Mouse (Mus musculus): Measurements from ENCODE around the gene Ptprc.

Ptprc gene

DNA sequence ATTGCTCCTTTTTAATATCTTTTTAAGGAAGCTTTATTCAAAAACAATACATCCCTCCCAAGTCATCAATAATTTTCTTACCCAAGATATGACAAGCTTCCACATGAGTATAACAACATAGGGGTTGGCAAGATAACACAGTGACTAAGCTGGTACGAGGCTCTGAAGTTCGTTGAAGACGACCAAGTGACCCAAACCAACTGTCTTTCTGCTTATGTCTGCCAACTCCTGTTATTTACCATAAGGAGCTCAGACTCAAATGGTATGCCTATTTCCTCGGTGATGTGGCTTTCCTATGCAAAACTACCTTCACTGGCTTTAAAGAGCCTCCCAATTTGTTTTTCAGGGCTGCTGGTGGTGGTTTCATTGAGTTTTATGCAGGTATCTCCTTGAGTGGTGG lies at the start of gene Ptprc:
TSS of gene Ptprc (minus strand) at position 215 of the 400 bp plus-strand sequence.
- DNase-seq (ENCODE audit: low read depth, low spot score): no peak

DNA sequence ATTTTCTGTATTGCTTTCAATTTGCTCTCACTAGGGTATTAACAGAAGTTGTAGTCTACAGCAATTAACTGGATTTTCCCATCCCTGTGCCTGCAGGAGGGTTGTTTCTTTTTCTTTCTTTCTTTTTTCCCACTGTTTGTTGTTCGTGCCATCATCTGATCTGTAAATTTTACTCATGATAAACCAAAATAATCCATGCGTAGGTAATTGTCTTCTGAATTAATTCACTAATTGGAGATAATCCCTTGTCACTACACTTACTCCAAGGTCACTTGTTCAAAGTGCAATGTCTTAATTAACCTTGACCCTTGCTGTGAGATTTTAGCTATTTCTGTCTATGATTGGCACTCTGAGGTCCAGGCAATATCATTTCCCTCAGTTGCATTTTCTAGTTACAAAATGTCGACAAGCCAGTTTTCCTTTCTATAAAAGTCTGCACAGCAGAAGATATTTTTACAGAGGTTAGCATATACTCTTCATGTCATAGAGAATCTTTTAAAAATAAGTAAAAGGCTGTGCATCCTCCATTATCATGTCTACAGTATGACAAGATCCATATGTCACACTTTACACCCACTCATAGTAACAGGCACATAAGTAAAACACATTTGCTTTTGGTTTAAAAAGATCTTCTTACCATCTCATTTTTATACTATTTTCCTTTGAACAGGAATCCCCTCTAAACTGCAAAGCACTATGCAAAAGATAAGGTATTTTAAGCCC lies 39.4 kb upstream of the Ptprc start:
- no peak for DNase-seq (ENCODE audit: low read depth, low spot score)

DNA sequence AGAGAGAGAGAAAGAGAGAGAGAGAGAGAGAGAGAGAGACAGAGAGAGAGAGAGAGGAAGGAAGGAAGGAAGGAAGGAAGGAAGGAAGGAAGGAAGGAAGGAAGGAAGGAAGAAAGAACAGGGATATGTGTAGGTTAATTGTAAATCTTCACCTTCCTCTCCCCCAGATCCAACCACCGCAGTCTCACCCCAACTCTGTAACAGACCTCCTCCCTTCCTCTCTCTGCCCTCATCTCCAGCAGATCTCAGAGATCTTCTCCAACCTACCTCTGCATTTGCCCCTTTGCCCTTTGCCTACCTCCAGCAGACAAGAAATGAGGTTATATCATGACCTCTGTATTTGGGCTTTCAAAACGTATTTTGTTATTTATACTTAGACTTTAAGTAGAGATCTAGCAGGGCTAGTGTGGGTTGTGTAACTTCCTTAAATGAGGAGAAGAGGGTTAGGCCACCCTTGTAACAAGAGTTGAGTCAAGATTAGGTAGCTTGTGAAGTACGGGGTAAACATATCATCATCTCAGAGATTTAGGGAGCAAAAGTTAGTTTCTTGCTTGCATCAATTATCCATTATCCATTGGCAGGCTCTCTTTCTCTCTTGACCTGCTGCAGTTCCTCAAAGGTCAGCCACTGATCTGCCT lies 35.0 kb upstream of the Ptprc start:
- no peak for DNase-seq (ENCODE audit: low read depth, low spot score)

DNA sequence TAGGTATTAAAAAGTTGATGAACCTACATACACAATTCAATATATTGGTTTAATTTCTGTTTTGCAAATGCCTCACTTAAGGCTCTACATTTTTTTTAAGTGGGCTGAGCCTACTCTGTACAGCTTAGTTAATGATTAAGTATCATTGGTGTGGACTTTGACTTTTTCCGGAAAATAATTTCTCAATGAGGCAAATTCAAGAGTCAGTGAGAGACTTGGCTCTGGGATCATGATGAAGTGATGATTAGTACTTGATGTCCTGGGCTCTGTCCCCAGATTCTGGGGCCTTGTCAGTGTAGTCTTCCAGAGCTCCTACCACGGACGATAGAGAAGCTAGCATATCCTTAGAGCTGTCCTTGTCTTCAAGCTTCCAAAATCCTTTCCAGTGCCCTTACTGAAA lies 34.2 kb upstream of the Ptprc start:
- DNase-seq (ENCODE audit: low read depth, low spot score): no peak

DNA sequence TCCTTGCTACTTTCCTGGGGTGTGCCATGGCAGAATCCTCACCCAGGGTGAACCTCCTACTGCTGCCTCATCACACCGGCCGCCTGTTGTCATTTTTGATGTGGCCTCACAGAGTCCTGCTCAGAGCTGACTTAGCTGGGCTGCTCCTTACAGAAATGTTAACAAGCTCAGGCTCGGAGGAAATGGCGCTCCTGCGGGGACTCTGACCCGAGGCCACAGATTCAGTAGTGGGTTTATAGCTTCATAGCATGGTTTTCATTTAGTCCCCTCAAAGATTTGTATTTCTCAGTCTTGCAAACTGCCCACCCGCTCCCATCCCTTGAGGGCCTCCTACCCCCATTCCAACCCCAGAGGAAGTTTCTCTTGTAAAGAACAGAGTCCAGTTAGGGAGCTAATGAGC lies 30.5 kb upstream of the Ptprc start:
- DNase-seq (ENCODE audit: low read depth, low spot score): no peak

DNA sequence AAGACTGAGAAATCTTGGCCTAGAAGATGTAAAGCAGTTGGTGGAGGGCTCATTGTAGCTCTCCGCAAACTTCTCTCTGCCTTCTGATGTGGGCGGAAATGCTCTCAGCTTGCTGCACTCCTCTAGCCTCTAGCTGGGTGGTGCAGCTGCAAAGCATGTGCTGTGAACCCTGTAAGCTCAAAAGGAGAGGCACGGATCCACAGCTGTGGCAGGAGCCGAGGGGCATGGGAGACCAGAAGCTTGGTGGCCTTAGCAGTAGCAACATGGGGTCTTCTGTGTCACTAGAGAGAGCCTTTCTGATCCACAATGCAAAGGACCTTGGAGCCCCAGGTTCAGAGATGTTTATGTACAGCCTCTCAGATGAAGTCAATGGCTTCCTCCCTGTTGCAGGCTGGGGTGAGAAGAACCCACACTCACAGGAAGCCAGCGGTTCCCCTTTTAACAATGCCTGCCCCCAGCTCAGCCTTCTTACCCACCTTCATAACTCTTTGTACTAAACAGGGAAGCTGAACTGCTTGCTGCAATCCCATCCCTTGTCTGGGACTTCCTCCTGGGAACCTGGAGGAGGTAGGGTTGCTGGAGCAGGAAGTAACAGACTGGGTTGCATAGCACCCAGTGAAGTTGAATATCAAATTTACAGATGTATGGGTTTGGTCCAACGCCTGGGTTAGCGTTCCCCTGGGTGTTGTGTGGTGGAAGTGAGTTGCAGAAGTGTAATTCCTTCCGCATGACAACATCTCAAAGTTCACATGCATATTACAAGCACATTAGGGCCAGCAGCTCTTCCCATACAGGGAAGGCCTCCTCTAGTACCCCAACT lies 16.4 kb upstream of the Ptprc start:
- peak; percentile 59 for DNase-seq (ENCODE audit: low read depth, low spot score)

DNA sequence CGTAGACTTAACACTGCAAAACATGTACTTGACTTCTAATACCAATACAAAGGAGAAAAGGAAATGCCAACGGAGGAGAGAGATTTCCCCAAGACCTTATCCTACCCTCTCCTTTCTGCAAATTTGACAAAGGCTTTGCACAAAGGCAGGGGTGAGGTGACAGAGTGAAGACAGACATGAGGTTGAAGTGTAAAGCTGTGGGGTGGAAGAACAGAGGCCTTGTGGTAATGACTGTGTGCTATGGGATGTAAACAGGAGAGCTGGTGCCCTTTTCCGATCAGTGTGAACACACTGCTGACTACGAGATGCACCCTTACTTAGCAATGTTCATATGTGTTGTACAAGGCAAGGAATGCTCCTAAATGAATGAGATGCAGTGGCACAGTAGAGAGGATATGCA lies 12.6 kb upstream of the Ptprc start:
- DNase-seq (ENCODE audit: low read depth, low spot score): no peak

DNA sequence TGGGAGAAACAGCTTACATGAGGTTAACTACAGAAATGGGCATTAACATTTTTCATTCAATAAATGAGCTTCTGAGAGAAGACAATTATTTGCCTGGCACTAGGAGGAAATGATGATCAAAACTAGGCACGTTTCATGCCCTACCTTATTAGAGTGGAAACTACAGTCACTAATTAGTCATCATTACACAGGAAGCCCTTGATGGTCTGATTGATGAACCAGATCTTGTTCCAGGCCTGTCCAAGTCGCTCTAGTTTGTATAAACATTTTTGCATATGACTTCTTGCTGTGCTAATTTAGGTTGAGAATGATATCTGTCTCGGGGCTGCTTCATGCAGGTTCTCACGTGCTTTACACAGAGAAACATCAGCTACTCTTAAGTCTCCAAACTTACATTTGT lies 10.4 kb upstream of the Ptprc start:
- DNase-seq (ENCODE audit: low read depth, low spot score): no peak

DNA sequence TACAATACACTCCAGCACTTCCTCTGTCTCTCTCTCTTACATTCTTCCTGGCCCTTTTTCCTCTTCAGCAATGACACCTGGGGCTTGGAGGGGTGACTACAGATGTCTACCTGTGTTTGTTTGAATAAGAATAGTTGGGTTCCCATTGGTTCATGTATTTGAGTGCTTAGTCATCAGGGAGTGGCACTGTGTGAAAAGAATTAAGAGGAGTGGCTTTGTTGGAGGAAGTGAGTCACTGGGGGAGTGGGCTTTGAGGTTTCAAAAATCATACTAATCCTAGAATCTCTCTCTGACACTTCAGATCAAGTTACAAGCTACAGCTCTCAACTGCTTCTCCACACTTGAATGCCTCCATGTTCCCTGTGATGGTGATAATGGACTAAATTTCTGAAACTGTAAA lies 4.6 kb upstream of the Ptprc start:
- peak; percentile 68 for DNase-seq (ENCODE audit: low read depth, low spot score)

DNA sequence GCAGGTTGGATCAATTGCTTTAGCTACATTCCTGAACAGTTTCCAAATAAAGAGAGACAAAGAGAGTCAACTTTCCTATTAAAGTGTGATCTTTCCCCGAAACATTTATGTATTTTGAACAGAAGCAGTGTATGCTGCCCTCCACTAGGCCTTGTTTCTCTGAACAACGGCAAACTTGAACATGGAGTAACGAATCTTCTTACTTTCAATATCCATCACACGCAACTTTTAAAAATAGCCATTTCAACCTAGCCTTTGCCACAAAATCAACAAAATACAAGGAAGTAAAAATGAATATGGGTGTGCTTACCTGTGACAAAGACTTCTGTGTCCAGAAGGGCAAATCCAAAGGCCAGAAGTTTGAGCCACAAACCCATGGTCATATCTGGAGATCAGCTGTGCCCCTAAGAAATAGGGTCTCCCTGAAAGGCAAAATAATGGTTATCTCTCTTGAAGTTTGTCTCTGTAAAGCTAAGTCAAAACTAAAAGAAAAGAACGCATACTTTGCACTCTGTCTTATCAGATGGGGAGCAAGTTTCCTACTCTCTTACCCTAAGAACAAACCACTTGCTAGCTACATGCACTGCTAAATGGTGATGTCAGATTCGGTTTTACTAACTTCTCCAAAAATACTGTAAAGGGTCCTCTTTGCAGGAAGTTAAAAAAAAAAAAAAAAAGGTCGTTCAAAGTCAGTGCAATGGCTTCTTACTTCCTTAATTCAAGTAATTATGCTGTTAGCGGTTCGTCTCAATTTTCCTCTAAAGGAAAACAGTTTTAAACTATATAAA lies 609 bp downstream of the Ptprc start:
- no peak for DNase-seq (ENCODE audit: low read depth, low spot score)

DNA sequence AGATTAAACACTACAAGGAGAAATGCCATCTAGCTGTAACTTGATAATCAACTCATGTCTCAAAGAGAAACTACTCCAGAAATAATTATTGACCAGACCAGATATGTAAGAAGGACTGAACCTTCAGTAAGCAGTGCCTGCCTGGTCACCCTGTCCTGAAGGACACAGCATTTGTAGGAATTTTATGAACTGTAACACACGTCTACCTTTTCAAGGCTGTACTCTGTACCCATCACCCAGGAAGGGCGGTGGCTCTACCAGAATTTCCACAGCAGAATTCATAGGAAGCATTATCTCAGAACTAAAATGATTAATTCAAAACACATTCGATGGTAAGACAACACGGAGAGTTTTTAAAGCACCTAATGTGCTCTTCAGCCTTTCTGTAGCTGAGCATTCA lies 1.4 kb downstream of the Ptprc start:
- no peak for DNase-seq (ENCODE audit: low read depth, low spot score)

DNA sequence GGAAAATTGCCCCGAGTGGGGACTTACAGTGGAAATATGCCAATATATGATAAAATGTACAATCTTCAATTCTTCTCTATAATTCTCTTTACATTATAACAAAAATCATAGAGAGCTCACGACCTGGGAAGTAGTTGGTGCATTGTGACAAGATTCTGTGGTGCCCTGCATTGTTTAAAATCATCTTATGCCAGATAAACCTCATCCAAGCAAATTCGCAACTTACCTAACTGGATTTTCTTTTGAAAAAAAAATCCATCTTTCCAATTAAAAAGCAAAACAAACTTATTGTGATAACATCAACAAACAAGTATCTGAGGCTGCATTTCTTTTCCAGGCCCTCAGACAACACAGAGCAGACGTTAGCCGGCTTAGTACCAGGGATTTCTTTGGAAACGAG lies 1.8 kb downstream of the Ptprc start:
- DNase-seq (ENCODE audit: low read depth, low spot score): no peak

DNA sequence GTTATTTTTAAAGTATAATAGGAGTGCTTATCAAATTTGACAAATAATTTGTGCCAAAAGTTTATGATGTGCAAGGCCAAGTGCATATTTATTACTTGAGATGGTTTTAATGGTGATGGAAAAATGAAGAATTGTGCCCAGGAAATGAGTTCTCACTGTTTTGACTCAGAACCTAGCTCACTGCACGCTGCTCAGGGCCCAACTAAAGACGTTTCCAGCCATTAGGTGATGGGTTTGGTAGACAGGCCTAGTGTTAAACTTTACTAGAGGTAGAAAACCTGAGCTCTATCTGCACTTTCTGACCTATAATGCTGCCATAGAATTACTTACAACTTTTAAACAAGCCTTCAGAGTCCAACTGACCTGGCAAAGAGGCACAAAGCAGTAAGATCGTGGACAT lies 3.0 kb downstream of the Ptprc start:
- DNase-seq (ENCODE audit: low read depth, low spot score): no peak

DNA sequence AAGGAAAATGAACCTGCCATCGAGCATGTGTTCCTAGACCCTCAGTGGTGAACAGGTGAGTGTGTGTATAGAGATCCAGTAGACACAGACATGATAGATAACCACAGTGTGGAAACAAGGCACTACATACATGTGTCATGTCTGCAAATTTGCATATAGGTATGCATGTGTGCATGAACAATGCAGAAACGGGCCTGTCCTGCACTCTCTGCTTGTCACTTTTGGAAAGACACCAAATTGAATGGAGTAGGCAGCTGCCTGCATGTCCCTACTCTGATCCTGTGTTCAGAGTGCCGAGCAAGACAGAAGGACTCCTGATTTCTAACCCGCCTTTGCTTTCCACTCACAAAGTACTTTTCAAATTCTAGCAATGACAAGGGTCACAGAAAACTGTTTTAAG lies 3.4 kb downstream of the Ptprc start:
- no peak for DNase-seq (ENCODE audit: low read depth, low spot score)

DNA sequence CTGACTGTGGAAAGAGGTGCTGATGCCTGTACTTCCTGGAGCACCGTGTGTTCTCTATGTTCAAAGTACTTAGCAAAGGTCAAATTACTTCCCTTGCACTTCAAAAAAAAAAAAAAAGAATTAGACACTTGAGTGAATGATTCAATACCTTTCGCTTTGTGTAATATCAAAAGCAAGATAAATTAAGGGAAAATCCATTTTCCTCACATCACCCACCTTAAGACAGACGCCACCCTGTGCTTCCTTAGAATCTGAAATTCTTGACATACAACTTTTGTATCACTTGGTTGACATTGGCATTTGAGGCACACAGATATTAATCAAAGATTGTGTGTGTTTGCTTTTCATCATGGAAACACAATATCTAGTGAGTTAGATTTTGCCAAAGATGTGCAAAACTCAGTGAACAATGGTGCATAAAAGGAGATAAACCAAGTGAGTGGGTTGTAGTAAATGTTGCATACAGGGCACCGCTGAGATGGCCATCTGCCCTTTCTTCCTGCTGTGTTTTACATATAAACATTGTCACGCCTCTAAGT lies 9.2 kb downstream of the Ptprc start:
- DNase-seq (ENCODE audit: low read depth, low spot score): no peak

DNA sequence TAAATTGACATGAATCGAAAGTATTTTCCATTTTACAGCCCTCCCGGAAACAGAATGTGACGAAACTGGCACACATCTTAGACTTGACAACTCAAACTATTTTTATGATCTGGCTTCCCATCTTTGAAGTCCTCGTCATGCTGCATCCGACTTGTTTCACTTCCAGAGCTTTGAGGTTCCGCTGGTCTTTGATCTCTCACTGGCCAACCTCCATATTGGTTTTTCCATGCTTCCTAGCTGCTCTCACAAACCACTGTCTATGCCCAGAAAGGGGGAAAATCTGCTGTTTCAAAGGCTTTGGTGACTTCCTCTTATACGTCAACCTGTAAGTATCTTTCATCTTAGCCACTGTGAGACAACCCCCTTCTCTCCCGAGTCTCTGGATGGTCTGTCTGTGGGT lies 12.9 kb downstream of the Ptprc start:
- no peak for DNase-seq (ENCODE audit: low read depth, low spot score)

DNA sequence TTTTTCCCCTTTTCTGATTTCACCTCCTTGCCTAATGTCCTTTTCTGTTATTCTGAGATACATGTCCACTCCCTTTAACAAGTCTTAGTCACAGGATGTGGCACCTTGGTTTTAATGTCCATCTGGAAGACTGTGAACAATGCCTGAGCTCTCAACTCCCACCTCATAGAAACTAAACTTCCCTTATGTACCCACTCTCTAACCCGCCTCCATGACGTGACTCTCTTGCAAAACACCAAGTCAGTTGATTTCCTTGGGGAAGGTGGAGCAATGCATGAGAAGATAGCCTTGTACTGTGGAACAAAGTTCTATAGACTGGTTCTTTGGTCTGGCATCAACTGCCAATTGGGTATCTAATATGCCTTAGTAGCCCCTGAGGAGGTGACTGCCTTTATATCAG lies 16.6 kb downstream of the Ptprc start:
- DNase-seq (ENCODE audit: low read depth, low spot score): no peak

DNA sequence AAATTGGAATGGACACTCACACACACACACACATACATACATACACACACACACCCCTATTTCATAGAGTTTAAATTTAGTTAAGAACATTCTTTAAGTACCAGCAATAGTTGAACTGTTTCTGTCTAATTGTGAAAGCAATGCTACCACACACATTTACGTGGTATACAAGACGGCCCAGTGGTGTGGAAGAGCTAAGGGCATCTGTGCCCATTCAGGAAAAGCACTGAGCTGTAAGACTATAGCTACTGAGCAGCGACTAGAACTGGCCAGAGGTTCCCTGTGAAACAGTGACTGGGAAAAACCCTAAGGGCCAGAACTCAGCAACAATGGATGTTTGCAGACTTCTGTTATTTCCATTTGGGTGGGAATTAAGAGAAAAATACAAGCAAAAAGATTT lies 17.3 kb downstream of the Ptprc start:
- no peak for DNase-seq (ENCODE audit: low read depth, low spot score)

DNA sequence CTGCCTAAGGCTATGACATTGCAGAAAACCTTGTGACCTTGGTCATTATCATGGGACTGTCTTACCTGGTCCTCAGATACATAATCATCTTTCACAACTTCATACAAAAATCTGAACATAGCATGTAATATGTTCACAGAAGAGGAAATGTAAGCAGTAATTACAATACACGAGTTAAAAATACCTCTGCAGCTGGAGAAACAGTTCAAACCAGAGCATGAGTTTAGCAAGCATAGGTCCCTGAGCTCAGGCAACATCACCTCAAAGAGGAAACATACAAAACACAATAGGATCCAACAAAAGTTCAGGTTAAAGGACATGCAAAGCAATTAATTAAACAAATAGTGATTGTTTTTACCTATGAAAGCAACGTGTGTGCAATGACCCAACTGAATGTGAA lies 17.8 kb downstream of the Ptprc start:
- no peak for DNase-seq (ENCODE audit: low read depth, low spot score)

DNA sequence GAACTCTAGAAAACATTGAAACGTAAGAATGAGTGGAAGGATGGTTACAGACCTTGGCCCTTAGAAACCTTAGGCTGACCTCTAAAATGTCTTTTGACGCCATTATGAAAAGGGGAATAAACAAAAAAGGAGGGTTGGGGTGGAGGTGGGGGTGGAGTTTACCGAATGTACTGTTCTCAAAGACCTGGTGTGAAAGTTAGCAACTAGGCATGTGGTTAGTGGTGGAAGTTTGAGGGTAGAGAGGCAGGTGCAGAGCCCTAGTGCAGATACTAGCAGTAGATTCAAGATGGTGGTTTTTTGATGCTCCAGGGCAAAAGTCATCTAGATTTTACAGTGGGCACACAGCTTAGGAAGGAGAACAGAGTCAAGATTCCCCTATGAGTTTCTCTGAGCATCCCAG lies 18.5 kb downstream of the Ptprc start:
- no peak for DNase-seq (ENCODE audit: low read depth, low spot score)

DNA sequence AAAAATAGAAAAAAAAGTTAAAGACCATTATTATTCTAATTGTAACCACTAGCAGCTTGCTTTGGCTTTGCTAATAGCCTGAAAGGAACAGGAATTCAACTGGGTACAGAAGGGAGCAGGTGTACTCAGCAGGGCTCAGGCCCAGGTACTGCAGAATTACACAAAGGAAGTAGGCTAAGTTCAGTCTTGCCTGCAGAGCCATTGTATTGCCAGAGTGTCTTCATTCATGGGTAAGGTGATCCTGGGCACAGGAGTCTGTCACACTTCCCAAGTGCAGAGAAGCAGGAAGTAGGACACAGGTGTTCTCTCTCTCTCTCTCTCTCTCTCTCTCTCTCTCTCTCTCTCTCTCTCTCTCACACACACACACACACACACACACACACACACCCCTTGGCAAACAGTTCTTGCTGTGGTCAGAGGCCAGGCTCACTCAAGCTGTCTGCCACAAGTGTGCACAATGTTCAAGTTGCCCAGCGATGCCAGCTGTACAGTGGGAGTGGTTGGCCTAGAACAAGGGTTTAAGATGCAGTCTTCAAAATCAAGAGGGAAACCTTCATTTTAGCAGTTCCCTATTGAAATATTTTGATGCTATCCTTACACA lies 21.2 kb downstream of the Ptprc start:
- DNase-seq (ENCODE audit: low read depth, low spot score): no peak
